Mouse (Mus musculus) forebrain, embryonic 10.5 days (tissue): Measurements from ENCODE around the gene Srl. TPM values are rescaled to one million over a fixed set of nuclear protein-coding genes. Genes with fewer than 3 reads are reported as not detected.
A peak's percentile ranks its signal among the peaks of the same experiment; 100 is the strongest.
"Not testable (repeated sequence)": the region's sequence is repeated elsewhere in the genome, so short reads cannot be mapped to it uniquely, and the experiment has no call there.

Experiments
- DNase-seq: peaks from one replicate; pipeline ENCODE4 v3.0.0-alpha.2; 2017; ENCODE audit warnings: low spot score; ENCODE audit errors: extremely low spot score
- H3K27ac ChIP-seq: fragments of 300-500 bp; sonication (generic); 2 replicates; pipeline ENCODE4 v1.5.1; 2016; ENCODE audit warnings: mild to moderate bottlenecking
- H3K27me3 ChIP-seq: fragments of 300-500 bp; sonication (generic); 2 replicates; pipeline ENCODE4 v1.6.1; 2016; ENCODE audit warnings: mild to moderate bottlenecking; ENCODE audit not compliant: poor library complexity, severe bottlenecking
- H3K36me3 ChIP-seq: fragments of 300-500 bp; sonication (generic); replicated peaks from 2 replicates; pipeline ENCODE4 v1.6.1; 2016; ENCODE audit warnings: mild to moderate bottlenecking, moderate library complexity
- H3K4me1 ChIP-seq: fragments of 300-500 bp; sonication (generic); 2 replicates; pipeline ENCODE4 v1.6.1; 2016
- H3K4me3 ChIP-seq: fragments of 300-500 bp; sonication (generic); 2 replicates; pipeline ENCODE4 v1.5.1; 2016; ENCODE audit warnings: mild to moderate bottlenecking, moderate library complexity
- H3K9me3 ChIP-seq: fragments of 300-500 bp; sonication (generic); 2 replicates; pipeline ENCODE4 v1.6.1; 2016; ENCODE audit warnings: mild to moderate bottlenecking, moderate library complexity
- WGBS: fragments of 180-500 bp; shearing (Covaris S2); methylation state at CpG from one replicate; pipeline ENCODE4 v1.1.7; 2016; 5-methylcytosine and 5-hydroxymethylcytosine counted together
- polyA plus RNA-seq: library from polyadenylated mRNA; unstranded; fragments of >200 nt; fragmentation: Nextera tagmentation; extraction: Ambion mirVana; gene quantifications from 2 replicates; pipeline ENCODE4 v1.2.1, GENCODE M21; 2016

The Srl gene
- polyA plus RNA-seq, 1 experiment from 2014 or later, result 23.8 TPM

GRCm38 (mm10) chr16:4474040-4474881 is 67.4 kb downstream of the Srl start:
- WGBS, result 75% methylated on average over 10 of the region's 10 CpGs
- H3K9me3 ChIP-seq, H3K27me3 ChIP-seq, H3K36me3 ChIP-seq, DNase-seq: not testable (repeated sequence)
- peak overlapping the region; percentile 54 for H3K4me3 ChIP-seq
- H3K4me1 ChIP-seq, result peaks cover 18% of the 10 kb centered on the region
- peak overlapping the region; percentile 84 for H3K27ac ChIP-seq

GRCm38 (mm10) chr16:4473231-4473630 is 68.4 kb downstream of the Srl start:
- Histone ChIP-seq H3K27me3 (no peaks in the 10 kb centered on the region), H3K27ac (no peak overlapping the region), H3K4me3 (no peak overlapping the region), H3K36me3 (no peaks in the 10 kb centered on the region), H3K9me3 (no peaks in the 10 kb centered on the region), H3K4me1 (peaks cover 18% of the 10 kb centered on the region)
- DNase-seq, result no peak
- 76% methylated on average over 5 of the region's 5 CpGs for WGBS

GRCm38 (mm10) chr16:4472687-4473086 is 68.9 kb downstream of the Srl start:
- Histone ChIP-seq H3K27ac (no peak overlapping the region), H3K9me3 (no peaks in the 10 kb centered on the region), H3K4me1 (peaks cover 18% of the 10 kb centered on the region), H3K27me3 (no peaks in the 10 kb centered on the region), H3K36me3 (no peaks in the 10 kb centered on the region), H3K4me3 (no peak overlapping the region)
- WGBS, result 74% methylated on average over 3 of the region's 3 CpGs
- no peak for DNase-seq

- peaks cover 11% of the 10 kb centered on the region for H3K4me1 ChIP-seq
- no peak overlapping the region for H3K27ac ChIP-seq
- H3K9me3 ChIP-seq, result no peaks in the 10 kb centered on the region
- DNase-seq, result no peak
- H3K4me3 ChIP-seq, result no peak overlapping the region
- H3K36me3 ChIP-seq, result no peaks in the 10 kb centered on the region
- WGBS, result 72% methylated on average over 10 of the region's 10 CpGs
- H3K27me3 ChIP-seq, result no peaks in the 10 kb centered on the region
These were observed 71.8 kb downstream of the Srl start for GRCm38 (mm10) chr16:4469599-4470352.

GRCm38 (mm10) chr16:4464529-4465089 is 77.0 kb downstream of the Srl start:
- H3K9me3 ChIP-seq, result no peaks in the 10 kb centered on the region
- no peak overlapping the region for H3K4me3 ChIP-seq
- no peak overlapping the region for H3K27ac ChIP-seq
- DNase-seq, result no peak
- no peaks in the 10 kb centered on the region for H3K27me3 ChIP-seq
- 82% methylated on average over 9 of the region's 9 CpGs for WGBS
- 0 out of 2 replicates have a peak, but pooled peaks cover 3% of the 10 kb centered on the region for H3K4me1 ChIP-seq
- H3K36me3 ChIP-seq, result no peaks in the 10 kb centered on the region

- no peak overlapping the region for H3K27ac ChIP-seq
- H3K9me3 ChIP-seq, result no peaks in the 10 kb centered on the region
- no peak for DNase-seq
- no peak overlapping the region for H3K4me3 ChIP-seq
- WGBS, result 88% methylated on average over 3 of the region's 3 CpGs
- H3K4me1 ChIP-seq, result no peaks in the 10 kb centered on the region
- no peaks in the 10 kb centered on the region for H3K36me3 ChIP-seq
- no peaks in the 10 kb centered on the region for H3K27me3 ChIP-seq
These were observed 83.7 kb downstream of the Srl start for GRCm38 (mm10) chr16:4457927-4458326.

GRCm38 (mm10) chr16:4456391-4456790 is 85.2 kb downstream of the Srl start:
- no peak overlapping the region for H3K27ac ChIP-seq
- no peaks in the 10 kb centered on the region for H3K36me3 ChIP-seq
- H3K27me3 ChIP-seq, result no peaks in the 10 kb centered on the region
- 93% methylated on average over 5 of the region's 5 CpGs for WGBS
- H3K4me3 ChIP-seq, result no peak overlapping the region
- no peak for DNase-seq
- no peaks in the 10 kb centered on the region for H3K9me3 ChIP-seq
- no peaks in the 10 kb centered on the region for H3K4me1 ChIP-seq

- Histone ChIP-seq H3K27ac (no peak overlapping the region), H3K4me3 (no peak overlapping the region), H3K36me3 (no peaks in the 10 kb centered on the region), H3K27me3 (no peaks in the 10 kb centered on the region), H3K9me3 (no peaks in the 10 kb centered on the region), H3K4me1 (no peaks in the 10 kb centered on the region)
- WGBS, result 84% methylated on average over 4 of the region's 4 CpGs
- no peak for DNase-seq
These were observed 85.9 kb downstream of the Srl start for GRCm38 (mm10) chr16:4455693-4456092.

GRCm38 (mm10) chr16:4454563-4454962 is 87.1 kb downstream of the Srl start:
- no peak for DNase-seq
- WGBS, result 89% methylated on average over 7 of the region's 7 CpGs
- Histone ChIP-seq H3K36me3 (no peaks in the 10 kb centered on the region), H3K4me1 (no peaks in the 10 kb centered on the region), H3K27me3 (no peaks in the 10 kb centered on the region), H3K9me3 (no peaks in the 10 kb centered on the region), H3K27ac (no peak overlapping the region), H3K4me3 (no peak overlapping the region)

- 92% methylated on average over 6 of the region's 6 CpGs for WGBS
- no peak overlapping the region for H3K27ac ChIP-seq
- no peaks in the 10 kb centered on the region for H3K27me3 ChIP-seq
- H3K4me1 ChIP-seq, result no peaks in the 10 kb centered on the region
- no peaks in the 10 kb centered on the region for H3K9me3 ChIP-seq
- H3K36me3 ChIP-seq, result no peaks in the 10 kb centered on the region
- DNase-seq, result no peak
- no peak overlapping the region for H3K4me3 ChIP-seq
These were observed 92.2 kb downstream of the Srl start for GRCm38 (mm10) chr16:4449418-4449817.

GRCm38 (mm10) chr16:4448235-4448634 is 93.4 kb downstream of the Srl start:
- Histone ChIP-seq H3K4me1 (no peaks in the 10 kb centered on the region), H3K9me3 (no peaks in the 10 kb centered on the region), H3K4me3 (no peak overlapping the region), H3K36me3 (no peaks in the 10 kb centered on the region), H3K27me3 (no peaks in the 10 kb centered on the region), H3K27ac (no peak overlapping the region)
- DNase-seq, result no peak
- 62% methylated on average over 9 of the region's 9 CpGs for WGBS

GRCm38 (mm10) chr16:4446395-4446794 is 95.2 kb downstream of the Srl start:
- no peaks in the 10 kb centered on the region for H3K9me3 ChIP-seq
- 84% methylated on average over 4 of the region's 4 CpGs for WGBS
- no peak overlapping the region for H3K27ac ChIP-seq
- H3K27me3 ChIP-seq, result no peaks in the 10 kb centered on the region
- no peak for DNase-seq
- H3K4me1 ChIP-seq, result no peaks in the 10 kb centered on the region
- no peak overlapping the region for H3K4me3 ChIP-seq
- H3K36me3 ChIP-seq, result no peaks in the 10 kb centered on the region

GRCm38 (mm10) chr16:4444378-4444777 is 97.2 kb downstream of the Srl start:
- no peak for DNase-seq
- Histone ChIP-seq H3K4me3 (no peak overlapping the region), H3K4me1 (no peaks in the 10 kb centered on the region), H3K9me3 (no peaks in the 10 kb centered on the region), H3K27me3 (no peaks in the 10 kb centered on the region), H3K36me3 (no peaks in the 10 kb centered on the region), H3K27ac (no peak overlapping the region)
- 76% methylated on average over 1 of the region's 1 CpGs for WGBS
